Mouse (Mus musculus) gastrocnemius, adult 2 months (tissue): ENCODE measurements around the gene Col26a1. TPM values are rescaled to one million over a fixed set of nuclear protein-coding genes. Genes with fewer than 3 reads are reported as not detected.
A peak's percentile ranks its signal among the peaks of the same experiment; 100 is the strongest.
"Not testable (repeated sequence)": the region's sequence is repeated elsewhere in the genome, so short reads cannot be mapped to it uniquely, and the experiment has no call there.

ENCODE experiments used
- DNase-seq: peaks from one replicate; pipeline ENCODE4 v3.0.0; 2022
- H3K27ac ChIP-seq: fragments of 200-600 bp; 2 replicates; pipeline ENCODE4 v1.8.1; 2022; ENCODE audit warnings: mild to moderate bottlenecking
- H3K4me3 ChIP-seq: fragments of 200-600 bp; 2 replicates; pipeline ENCODE4 v1.8.1; 2022; ENCODE audit warnings: mild to moderate bottlenecking, moderate library complexity
- CTCF ChIP-seq: fragments of 200-600 bp; IDR thresholded peaks from 2 replicates; pipeline ENCODE4 v1.8.1; 2022; ENCODE audit warnings: antibody characterized with exemption, mild to moderate bottlenecking, moderate library complexity
- intact Hi-C: fragments of 180-260 bp; cut with DNase I; formaldehyde crosslinking; loops from one replicate; pipeline ENCODE4 v1.15.1; 2025
- total RNA-seq, 2 experiments: library from RNA; stranded (reverse); gene quantifications; 2 replicates each; pipeline ENCODE4 v1.2.3; 2021

Gene Col26a1
- total RNA-seq, 2 experiments from 2014 or later, result 1.4 to 2.1 TPM

DNA sequence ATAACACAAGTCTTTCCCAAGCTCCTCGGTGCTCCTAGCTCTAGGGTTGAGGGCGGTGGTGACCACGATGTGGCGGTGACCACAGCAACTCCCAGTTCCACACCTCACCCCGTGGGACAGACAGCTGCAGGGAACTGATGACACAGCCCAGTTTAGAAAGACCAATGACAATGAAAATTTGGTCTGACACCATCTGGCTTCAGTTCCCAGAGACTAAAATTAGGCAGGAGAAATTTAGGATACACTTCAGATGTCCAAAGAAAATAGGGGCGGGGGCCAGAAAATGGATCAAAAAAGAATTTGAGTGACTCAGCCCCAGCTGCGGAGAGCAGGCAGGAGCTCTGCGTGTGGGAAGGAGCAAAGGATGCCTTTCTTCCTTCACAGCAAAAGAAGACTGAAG, 98.5 kb downstream of the Col26a1 start:
- intact Hi-C loops, result no loop called here
- Histone ChIP-seq H3K27ac (no peak overlapping the region), H3K4me3 (no peak overlapping the region)
- no peak for TF ChIP-seq CTCF
- no peak for DNase-seq

DNA sequence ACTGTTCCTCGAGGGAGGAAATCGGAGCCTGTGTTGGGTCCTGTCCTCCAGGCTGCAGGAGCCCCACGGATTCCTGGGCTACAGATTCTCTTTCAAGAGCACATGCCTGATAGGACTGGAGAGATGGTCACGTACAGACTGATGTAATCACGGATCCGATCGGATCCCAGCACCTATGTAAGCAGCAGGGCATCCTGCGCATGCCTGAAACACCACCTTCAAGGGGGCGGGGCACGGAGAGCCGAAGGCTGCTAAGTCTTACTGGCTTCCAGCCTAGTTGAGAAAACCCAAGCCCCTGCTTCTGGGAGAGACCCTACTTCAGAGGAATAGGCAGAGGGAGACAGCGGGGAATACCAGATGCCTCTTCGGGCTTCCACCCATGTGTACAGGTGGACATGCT, 100.4 kb downstream of the Col26a1 start:
- TF ChIP-seq CTCF, result no peak
- Histone ChIP-seq H3K4me3 (no peak overlapping the region), H3K27ac (no peak overlapping the region)
- intact Hi-C loops, result no loop called here
- no peak for DNase-seq

DNA sequence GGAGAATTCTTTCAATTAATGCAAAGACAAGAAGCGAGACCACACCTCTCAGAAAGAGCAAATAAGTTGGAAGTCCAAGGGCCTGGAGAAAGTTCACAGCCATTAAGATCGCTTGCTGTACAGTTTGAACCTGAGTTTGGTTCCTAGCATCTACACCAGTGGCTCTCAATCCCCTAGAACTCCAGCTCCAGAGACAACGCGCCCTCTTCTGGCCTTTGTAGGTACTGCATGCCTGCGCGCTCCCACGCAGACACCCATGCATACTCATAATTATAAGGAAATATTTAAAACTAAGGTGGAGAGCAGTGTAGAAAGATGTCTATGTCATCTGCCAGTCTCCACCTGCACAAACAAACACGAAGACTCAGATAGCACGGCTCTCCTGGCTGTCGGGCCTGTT, 102.5 kb downstream of the Col26a1 start:
- no peak overlapping the region for H3K4me3 ChIP-seq
- DNase-seq, result peak; percentile 38
- no peak overlapping the region for H3K27ac ChIP-seq
- intact Hi-C loops, result no loop called here
- peak; percentile 80 for TF ChIP-seq CTCF

DNA sequence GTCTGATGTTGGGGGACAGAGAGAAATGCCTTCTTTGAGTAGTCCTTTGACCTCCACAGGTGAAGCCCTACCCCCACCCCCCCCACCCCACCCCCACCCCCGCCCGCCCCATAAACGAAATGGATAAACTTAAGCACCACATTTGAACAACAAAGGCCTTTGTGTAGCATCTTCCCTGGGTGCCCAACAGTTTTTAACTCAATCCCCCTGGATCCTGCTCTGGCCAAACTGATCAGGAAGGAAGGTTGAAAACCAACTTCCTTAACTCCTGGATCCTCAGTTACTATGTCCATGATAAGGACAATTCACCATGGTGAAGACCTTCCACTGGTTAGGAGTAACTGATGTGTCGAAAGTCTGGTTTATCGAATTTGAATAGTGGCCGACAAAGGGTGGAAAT, 103.1 kb downstream of the Col26a1 start:
- H3K27ac ChIP-seq, result no peak overlapping the region
- intact Hi-C loops, result no loop called here
- H3K4me3 ChIP-seq, result no peak overlapping the region
- TF ChIP-seq CTCF, result no peak
- no peak for DNase-seq

DNA sequence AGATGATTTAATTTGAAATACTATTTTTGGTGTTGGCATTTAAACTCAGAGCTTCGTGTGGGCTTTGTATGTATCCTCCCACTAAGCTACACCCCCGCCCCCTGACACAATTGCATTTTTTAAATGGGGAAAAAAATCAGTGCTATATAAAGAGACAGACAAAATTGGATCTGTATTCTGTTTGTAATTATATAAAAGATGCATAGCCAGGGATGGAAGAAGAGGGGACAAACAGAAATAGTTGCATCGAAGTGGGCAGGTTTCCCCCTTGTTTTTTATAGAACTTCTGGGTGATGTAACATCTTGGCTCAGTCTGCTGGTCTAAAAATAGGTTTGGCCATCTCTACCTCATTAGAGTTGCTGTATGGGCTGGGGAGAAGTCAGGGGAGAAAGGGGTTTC, 107.5 kb downstream of the Col26a1 start:
- intact Hi-C loops, result no loop called here
- no peak for DNase-seq
- Histone ChIP-seq H3K4me3 (no peak overlapping the region), H3K27ac (no peak overlapping the region)
- no peak for TF ChIP-seq CTCF

DNA sequence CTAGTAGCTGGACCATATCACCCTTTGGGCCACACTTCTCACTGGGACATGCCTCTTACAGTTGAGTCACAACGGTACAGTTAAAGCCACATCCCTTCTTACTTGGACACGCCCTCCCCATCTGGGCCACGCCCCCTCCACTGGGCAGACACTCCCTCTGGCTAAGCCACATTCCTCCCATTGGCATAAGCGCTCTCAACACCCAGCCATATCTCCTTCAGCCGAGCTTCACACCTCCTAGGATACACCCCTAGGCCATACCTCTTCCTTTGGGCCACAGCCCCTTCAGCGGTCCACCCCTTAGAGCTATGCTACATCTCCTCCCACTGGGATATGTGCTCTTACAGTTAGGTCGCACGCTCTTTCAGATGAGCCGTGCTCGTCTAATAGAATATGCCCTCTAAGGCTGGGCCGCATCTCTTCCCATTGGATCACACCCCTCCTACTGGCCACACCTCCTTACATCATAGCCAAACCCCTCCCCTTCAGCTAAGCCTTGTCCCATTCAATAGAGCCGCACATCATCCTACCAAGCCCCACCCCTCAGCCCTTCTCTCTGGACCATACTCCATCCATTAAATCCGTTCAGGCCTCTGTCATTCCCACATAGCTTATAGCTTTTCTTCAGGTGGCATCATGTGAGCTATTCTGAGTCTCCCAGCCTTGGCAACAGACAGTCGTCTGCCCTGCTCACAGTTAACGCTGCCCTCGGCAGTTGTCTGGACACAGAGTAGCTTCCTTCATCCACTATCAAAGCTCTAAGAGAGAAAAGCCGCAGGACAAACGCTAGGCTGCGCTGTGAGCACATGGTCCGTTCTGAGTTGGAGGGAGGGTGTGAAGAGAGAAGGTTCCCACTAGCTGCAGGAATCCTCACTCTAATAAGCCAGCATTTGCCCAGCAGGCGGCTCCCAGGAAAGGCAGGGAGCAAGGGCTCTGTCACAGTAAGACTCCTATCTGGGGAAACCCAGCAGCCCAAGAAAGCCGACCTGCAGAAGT, 109.7 kb downstream of the Col26a1 start:
- no peak for DNase-seq
- H3K4me3 ChIP-seq, result no peak overlapping the region
- no peak for TF ChIP-seq CTCF
- intact Hi-C loops, result no loop called here
- no peak overlapping the region for H3K27ac ChIP-seq

DNA sequence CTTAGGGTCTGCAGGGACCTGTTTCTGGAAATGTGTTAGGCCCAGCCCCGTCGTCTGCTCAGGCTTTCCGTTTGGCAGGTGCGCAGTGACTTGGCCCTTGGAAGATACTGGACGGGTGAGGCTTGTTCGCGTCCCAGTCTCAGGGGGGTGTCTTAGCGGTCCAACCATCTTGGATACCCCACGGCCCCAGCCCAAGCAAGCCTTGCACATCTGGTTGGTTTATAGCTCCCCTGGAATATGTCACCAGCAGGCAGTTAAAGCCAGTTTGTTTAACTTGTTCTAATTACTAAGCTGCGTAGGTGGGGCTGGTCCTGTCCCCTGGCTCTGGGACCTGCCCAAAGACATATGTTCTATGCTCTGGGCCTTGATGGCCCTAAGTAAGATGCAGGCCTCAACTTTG, 111.9 kb downstream of the Col26a1 start:
- H3K27ac ChIP-seq, result no peak overlapping the region
- DNase-seq, result no peak
- TF ChIP-seq CTCF, result no peak
- intact Hi-C loops, result no loop called here
- no peak overlapping the region for H3K4me3 ChIP-seq

DNA sequence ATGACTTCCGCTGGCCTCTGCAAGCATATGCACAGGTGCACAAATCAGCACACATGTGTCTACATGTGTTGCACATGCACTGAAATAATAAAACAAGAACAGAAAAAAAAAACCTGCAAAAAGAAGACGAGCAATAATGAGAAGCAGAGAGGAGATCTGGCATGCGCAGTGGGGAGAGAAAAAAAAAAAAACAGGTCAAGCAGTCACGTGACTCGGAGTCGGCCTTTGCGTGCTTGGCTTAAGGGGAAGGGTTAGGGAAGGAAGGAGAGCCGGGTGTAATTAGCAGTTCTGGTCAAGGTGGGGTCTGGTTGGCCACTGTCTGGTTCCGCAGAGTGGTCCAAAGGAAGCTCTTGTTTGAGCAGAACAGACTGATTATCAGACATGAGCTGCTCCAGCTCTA, 115.7 kb downstream of the Col26a1 start:
- H3K27ac ChIP-seq, result no peak overlapping the region
- intact Hi-C loops, result no loop called here
- no peak for DNase-seq
- no peak for TF ChIP-seq CTCF
- no peak overlapping the region for H3K4me3 ChIP-seq

DNA sequence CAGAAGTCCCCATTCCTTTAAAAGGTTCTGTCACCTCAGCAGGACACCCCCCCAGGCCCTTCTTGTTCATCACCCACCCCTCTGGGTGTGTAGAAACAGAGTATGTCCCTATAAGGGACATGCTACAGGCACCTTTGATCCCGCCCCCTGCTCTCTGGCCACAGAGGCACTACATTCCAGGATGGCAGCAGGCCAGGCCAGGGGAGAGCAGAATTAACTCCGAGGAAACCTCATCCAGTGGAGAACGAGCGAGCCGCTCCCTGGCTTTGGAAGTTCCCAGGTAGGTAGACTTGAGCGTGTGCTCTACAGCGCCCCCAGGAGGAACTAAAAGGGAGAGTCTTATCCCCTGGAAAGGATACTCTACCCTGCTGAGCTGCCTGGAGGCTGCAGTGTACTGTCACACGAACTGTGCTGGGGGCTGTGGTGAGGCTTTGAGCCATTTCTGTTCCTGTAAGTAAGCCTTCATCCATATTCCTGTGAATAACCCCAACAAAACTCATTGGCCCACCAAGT, 118.8 kb downstream of the Col26a1 start:
- TF ChIP-seq CTCF, result no peak
- no peak for DNase-seq
- intact Hi-C loops, result no loop called here

DNA sequence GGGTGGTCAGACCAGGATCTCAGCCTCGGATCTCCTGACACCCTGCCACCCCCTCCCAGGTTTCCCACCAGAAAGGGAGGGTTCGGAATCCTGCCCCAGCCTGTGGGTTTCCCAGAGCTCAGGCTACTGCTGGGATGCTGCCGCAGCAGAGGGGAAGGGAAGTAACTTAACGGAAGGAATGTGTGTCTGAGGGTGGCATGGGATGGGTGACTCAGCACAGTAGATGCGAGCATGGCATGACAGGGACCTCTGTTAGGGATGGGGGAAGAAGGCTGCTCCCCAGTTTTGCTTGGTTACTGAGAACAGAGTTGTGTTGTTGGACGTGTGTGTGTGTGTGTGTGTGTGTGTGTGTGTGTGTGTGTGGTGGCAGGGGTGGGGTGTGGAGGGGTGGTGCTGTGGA, 122.7 kb downstream of the Col26a1 start:
- DNase-seq, result no peak
- intact Hi-C loops, result no loop called here
- H3K4me3 ChIP-seq, result no peak overlapping the region
- no peak for TF ChIP-seq CTCF
- H3K27ac ChIP-seq, result no peak overlapping the region

More for the DNA sequence above, 118.8 kb downstream of the Col26a1 start:
- no peak overlapping the region for H3K27ac ChIP-seq
- no peak overlapping the region for H3K4me3 ChIP-seq

DNA sequence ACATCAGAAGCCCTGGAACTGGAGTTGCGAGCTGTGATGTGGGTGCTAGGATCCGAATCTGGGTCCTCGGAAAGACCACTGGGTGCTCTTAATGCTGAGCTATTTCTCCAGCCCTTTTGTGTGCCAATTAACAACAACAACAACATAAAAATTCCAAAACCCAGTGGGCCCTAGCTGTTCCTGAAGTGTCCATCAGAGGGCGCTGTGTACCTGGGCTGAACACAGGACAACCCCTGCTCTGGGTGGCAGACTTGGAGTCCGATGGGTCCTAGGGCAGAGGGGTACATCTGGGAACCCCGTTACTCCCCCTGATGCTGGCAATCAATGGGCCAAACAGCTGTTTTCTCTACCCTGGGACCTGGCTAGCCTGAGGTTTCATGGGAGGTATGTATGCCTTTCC, 123.2 kb downstream of the Col26a1 start:
- TF ChIP-seq CTCF, result peak; percentile 56
- no peak for DNase-seq
- intact Hi-C loops, result loop anchor here (10.0 kb wide), 1 partner anchor 475 kb away; no protein-coding TSS in a partner anchor
- no peak overlapping the region for H3K27ac ChIP-seq
- H3K4me3 ChIP-seq, result no peak overlapping the region

DNA sequence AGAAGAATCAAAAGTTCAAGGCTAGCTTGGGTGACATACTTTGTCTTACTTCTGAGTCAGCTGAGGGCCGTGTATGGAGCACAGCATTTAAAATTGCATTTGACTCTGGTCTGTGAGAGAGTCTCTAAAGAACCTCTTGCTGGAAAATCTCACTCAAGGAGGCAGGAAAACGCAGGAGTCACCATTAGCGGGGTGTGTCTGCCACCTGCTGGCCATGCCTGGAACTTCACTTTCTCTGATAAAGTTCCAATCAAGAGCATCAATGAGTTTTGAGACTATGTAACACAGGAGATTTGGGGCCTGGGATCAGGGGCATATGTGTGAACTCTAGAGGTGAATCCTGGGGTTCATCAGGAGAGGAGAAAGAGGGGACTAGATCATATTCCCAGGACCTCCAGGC, 127.3 kb downstream of the Col26a1 start:
- intact Hi-C loops, result loop anchor here (2.0 to 10.0 kb wide), 2 partner anchors 471 to 497 kb away; no protein-coding TSS in a partner anchor
- peak; percentile 66 for DNase-seq
- peak; percentile 89 for TF ChIP-seq CTCF
- Histone ChIP-seq H3K27ac (no peak overlapping the region), H3K4me3 (no peak overlapping the region)

DNA sequence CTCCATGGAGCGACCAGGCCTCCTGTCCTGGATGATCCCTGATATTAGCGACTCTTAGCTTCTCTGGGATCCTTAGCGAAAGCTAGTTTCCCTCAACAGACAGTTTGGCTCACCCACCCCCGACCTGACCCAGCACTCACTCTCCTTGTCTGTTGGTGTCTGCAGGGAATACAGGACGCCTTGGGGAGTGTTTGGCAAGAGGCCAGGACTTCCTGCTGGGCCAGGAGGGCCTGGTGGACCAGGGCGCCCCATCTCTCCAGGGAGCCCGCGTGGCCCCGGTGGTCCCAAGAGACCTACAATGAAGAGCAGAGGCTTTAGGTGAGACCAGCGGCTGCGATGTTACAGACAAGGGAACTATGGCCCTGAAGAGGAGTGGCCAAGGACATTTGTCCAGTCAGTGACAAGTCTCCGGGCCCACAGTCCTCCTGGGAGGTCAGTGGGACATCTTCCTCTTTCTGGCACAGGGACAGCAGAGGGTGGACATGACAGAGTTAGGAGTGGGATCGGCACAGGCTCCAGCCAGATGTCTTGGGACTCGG, 128.9 kb downstream of the Col26a1 start:
- no peak overlapping the region for H3K27ac ChIP-seq
- H3K4me3 ChIP-seq, result no peak overlapping the region
- intact Hi-C loops, result loop anchor here (2.0 to 10.0 kb wide), 2 partner anchors 469 to 495 kb away; no protein-coding TSS in a partner anchor
- TF ChIP-seq CTCF, result no peak
- DNase-seq, result no peak

DNA sequence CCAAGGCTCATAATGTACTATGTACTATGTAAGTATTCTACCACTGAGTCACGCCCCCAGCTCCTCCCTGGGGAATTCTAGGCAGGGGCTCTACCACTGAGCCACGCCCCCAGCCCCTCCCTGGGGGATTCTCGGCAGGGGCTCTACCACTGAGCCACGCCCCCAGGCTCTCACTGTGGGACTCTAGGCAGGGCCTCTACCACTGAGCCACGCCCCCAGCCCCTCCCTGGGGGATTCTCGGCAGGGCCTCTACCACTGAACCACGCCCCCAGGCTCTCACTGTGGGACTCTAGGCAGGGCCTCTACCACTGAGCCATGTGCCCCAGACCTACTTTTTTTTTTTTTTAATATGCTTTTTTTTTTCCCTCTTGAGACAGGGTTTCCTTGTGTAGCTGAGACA, 129.8 kb downstream of the Col26a1 start:
- intact Hi-C loops, result loop anchor here (10.0 kb wide), 1 partner anchor 468 kb away; no protein-coding TSS in a partner anchor

More for the DNA sequence above, 129.8 kb downstream of the Col26a1 start:
- not testable (repeated sequence) for DNase-seq, H3K4me3 ChIP-seq, H3K27ac ChIP-seq
